ENCODE assay signal across 18 mouse cellular contexts in the genomic region with DNA sequence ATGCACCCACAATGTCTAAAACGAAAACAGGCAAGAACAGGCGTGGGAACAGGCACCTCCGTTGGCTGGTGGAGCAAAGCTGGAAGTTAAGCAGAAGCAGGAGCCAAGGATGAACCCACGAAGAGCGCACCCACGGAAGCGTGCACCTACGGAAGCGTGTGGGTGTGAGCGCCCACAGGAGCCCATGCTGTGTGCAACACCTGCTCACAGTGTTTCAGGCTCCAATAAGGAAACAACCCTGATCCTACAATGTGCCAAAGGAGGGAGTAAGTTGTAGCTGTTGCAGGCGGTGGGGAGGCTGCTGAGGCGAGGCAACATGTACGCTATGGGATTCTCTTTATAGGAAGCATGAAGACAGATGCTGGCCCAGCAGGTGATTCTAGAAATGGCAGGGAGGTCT.
DNase-seq lines count a peak whose midpoint lies in the region; ATAC-seq and TF ChIP-seq lines count a peak whose summit lies in the region.
"Had no signal": no experiment of that assay in that cellular context is flagged by ENCODE, and none has a peak within 500 bp of the region (broad histone marks: within the 10 kb centered on the region; RNA-seq: fewer than 3 reads in every experiment).

No protein-coding gene starts in this region.

- DNase-seq in frontal cortex, postnatal 10 days (ENCODE audit: low spot score in 2 of 2), result no peak
- DNase-seq in brain, embryonic 14.5 days (ENCODE audit: low read depth), result peak; percentile 3
- DNase-seq in cerebellum, postnatal 36 days, result peak; percentile 23 to 37
- peak; percentile 46 to 64 for DNase-seq in left cerebral cortex, postnatal 14 days (ENCODE audit: low spot score in 2 of 2)
- DNase-seq in MN1 (ENCODE audit: low spot score), result no peak
- DNase-seq in c-Kit-positive CD71-positive TER-119-positive erythroid progenitor cells, embryonic 14.5 days (ENCODE audit: low spot score), result no peak
- DNase-seq in thymus, postnatal 14 days, result no peak
- DNase-seq: adrenal gland, postnatal 25 days; gastrocnemius, postnatal 25 days; heart, postnatal 4 days; kidney, adult 9 months; kidney, postnatal 4 days; lung, embryonic 14.5 days; thymus, postnatal 36 days had no signal

- ATAC-seq in frontal cortex, adult (ENCODE audit: low TSS enrichment), result peak; percentile 93
- ATAC-seq: activated CD4-positive, CD25-positive, alpha-beta regulatory T cell, adult 4 months; forebrain, embryonic 14.5 days; inflammation-experienced regulatory T-cells, adult 6 months had no signal

- intact Hi-C loops in left cerebral cortex, postnatal 14 days (cut with DNase I), result no loop called here

- TF ChIP-seq POLR2A in brain, embryonic 14.5 days (IDR thresholded peaks at IDR 0.05; ENCODE audit: borderline replicate concordance, extremely low read depth, insufficient read depth, insufficient read length, poor library complexity, severe bottlenecking), result no peak

- no peak for TF ChIP-seq CTCF in brain, embryonic 14.5 days (IDR thresholded peaks at IDR 0.05; ENCODE audit: borderline replicate concordance, extremely low read depth, insufficient read depth, insufficient read length)

Comparison
In these comparisons a context has a peak if more than half of its experiments do, and no peak if none do; other contexts are left out.
1. DNase-seq: peak in brain, embryonic 14.5 days (single experiment), cerebellum, postnatal 36 days (2 of 2) and left cerebral cortex, postnatal 14 days (2 of 2); none in frontal cortex, postnatal 10 days (0 of 2), MN1 (single experiment), c-Kit-positive CD71-positive TER-119-positive erythroid progenitor cells, embryonic 14.5 days (single experiment) and thymus, postnatal 14 days (single experiment).